Mouse (Mus musculus) heart, postnatal 0 days (tissue): ENCODE data around the gene Phxr2.

ENCODE experiments used
- CTCF ChIP-seq: IDR thresholded peaks from 2 replicates; pipeline ENCODE4 v1.5.1; 2016; ENCODE audit warnings: antibody characterized with exemption, control low read depth, low read depth
- EP300 ChIP-seq: IDR thresholded peaks from 2 replicates; pipeline ENCODE4 v1.6.1; 2016; ENCODE audit warnings: antibody characterized with exemption, low read depth

- no peak for TF ChIP-seq EP300
- peak; percentile 21 for TF ChIP-seq CTCF
Observed at GRCm38 (mm10) chr10:99165751-99166282, 39.7 kb upstream of the Phxr2 start.
